Mouse (Mus musculus) myocyte (in vitro differentiated cells): ENCODE data around the gene Vps35l.

Experiments used
- MAX ChIP-seq: IDR thresholded peaks from one replicate; pipeline ENCODE4 v1.6.1; 2011; ENCODE audit warnings: low read depth, mild to moderate bottlenecking, control low read depth
- POLR2A ChIP-seq: IDR thresholded peaks from one replicate; pipeline ENCODE4 v1.6.1; 2011; ENCODE audit warnings: low read depth, mild to moderate bottlenecking, control low read depth, moderate library complexity; ENCODE audit not compliant: insufficient read length
- SRF ChIP-seq: IDR thresholded peaks from one replicate; pipeline ENCODE4 v1.6.1; 2011; ENCODE audit warnings: low read depth; ENCODE audit not compliant: control insufficient read depth, insufficient read length
- TCF12 ChIP-seq: IDR thresholded peaks from one replicate; pipeline ENCODE4 v1.6.1; 2011; ENCODE audit warnings: mild to moderate bottlenecking, control low read depth; ENCODE audit not compliant: poor library complexity, insufficient read depth, severe bottlenecking
- TCF3 ChIP-seq: IDR thresholded peaks from one replicate; pipeline ENCODE4 v1.6.1; 2011; ENCODE audit warnings: low read depth, control low read depth; ENCODE audit not compliant: insufficient read length
- USF1 ChIP-seq: IDR thresholded peaks from one replicate; pipeline ENCODE4 v1.6.1; 2011; ENCODE audit warnings: low read depth, mild to moderate bottlenecking, control low read depth, moderate library complexity

GRCm38 (mm10) chr7:118766119-118766833, 26.2 kb downstream of the Vps35l start:
- TF ChIP-seq POLR2A = no peak
- no peak for TF ChIP-seq USF1
- TF ChIP-seq TCF3 = no peak
- TF ChIP-seq MAX = no peak
- TF ChIP-seq TCF12 = no peak
- no peak for TF ChIP-seq SRF
